Mouse (Mus musculus) liver, embryonic 14.5 days (tissue): ENCODE data around the gene Fem1b.

Experiments
- CTCF ChIP-seq: IDR thresholded peaks from 2 replicates; pipeline ENCODE4 v1.5.1; 2016; ENCODE audit warnings: antibody characterized with exemption, low read depth, control low read depth
- EP300 ChIP-seq: IDR thresholded peaks from 2 replicates; pipeline ENCODE4 v1.6.1; 2016; ENCODE audit warnings: antibody characterized with exemption, low read depth

- TF ChIP-seq CTCF (no peak), EP300 (no peak)
Observed at GRCm38 (mm10) chr9:62854483-62854882, 42.7 kb upstream of the Fem1b start.
